In genomic region chr5:134441105-134441504, GRCm38 (mm10) we compare ENCODE assay signal across 26 mouse cellular contexts. TPM values are rescaled to one million over a fixed set of nuclear protein-coding genes. Genes with fewer than 3 reads are reported as not detected.
DNase-seq lines count a peak whose midpoint lies in the region; ATAC-seq lines count a peak whose summit lies in the region.
"Had no signal": no experiment of that assay in that cellular context is flagged by ENCODE, and none has a peak within 500 bp of the region (broad histone marks: within the 10 kb centered on the region; RNA-seq: fewer than 3 reads in every experiment).

No protein-coding gene starts in this region.

- no peak overlapping the region for H3K9ac ChIP-seq in heart, embryonic 16.5 days (ENCODE audit: low read length)
- H3K9ac ChIP-seq in embryonic facial prominence, embryonic 15.5 days: no peak overlapping the region
- H3K9ac ChIP-seq: forebrain, embryonic 12.5 days; hindbrain, embryonic 15.5 days; limb, embryonic 12.5 days; liver, embryonic 13.5 days; lung, embryonic 15.5 days had no signal

- H3K27me3 ChIP-seq in heart, embryonic 16.5 days (ENCODE audit: control insufficient read depth, insufficient read depth, low read length): no peaks in the 10 kb centered on the region
- H3K27me3 ChIP-seq in embryonic facial prominence, embryonic 15.5 days: no peaks in the 10 kb centered on the region
- H3K27me3 ChIP-seq: forebrain, embryonic 12.5 days; hindbrain, embryonic 15.5 days; limb, embryonic 12.5 days; liver, embryonic 13.5 days; lung, embryonic 15.5 days had no signal

- H3K4me1 ChIP-seq in heart, embryonic 16.5 days (ENCODE audit: control insufficient read depth, insufficient read depth, low read length): peaks cover 69% of the 10 kb centered on the region
- H3K4me1 ChIP-seq in embryonic facial prominence, embryonic 15.5 days: peaks cover 75% of the 10 kb centered on the region

- H3K27ac ChIP-seq in heart, embryonic 16.5 days (ENCODE audit: low read length): peak overlapping the region; percentile 72
- peak overlapping the region; percentile 44; the same call in 1 of the 2 replicates for H3K27ac ChIP-seq in embryonic facial prominence, embryonic 15.5 days (replicated peaks)
- H3K27ac ChIP-seq: forebrain, embryonic 12.5 days; hindbrain, embryonic 15.5 days; limb, embryonic 12.5 days; liver, embryonic 13.5 days; macrophage; midbrain, embryonic 10.5 days had no signal

- no peak for ATAC-seq in heart, embryonic 16.5 days (replicated peaks; ENCODE audit: extremely low read depth, insufficient read depth, low FRiP score)
- no peak for ATAC-seq in embryonic facial prominence, embryonic 15.5 days (ENCODE audit: insufficient number of reproducible peaks, low FRiP score, low TSS enrichment, low read depth)
- ATAC-seq: activated CD4-positive, CD25-positive, alpha-beta regulatory T cell, adult 4 months; intestine, embryonic 16.5 days had no signal

- no peak overlapping the region for H3K4me2 ChIP-seq in heart, embryonic 16.5 days (ENCODE audit: low read depth, low read length)
- H3K4me2 ChIP-seq in embryonic facial prominence, embryonic 15.5 days (replicated peaks): no peak overlapping the region
- H3K4me2 ChIP-seq: forebrain, embryonic 12.5 days; hindbrain, embryonic 15.5 days; limb, embryonic 12.5 days; liver, embryonic 13.5 days had no signal

- H3K4me3 ChIP-seq in heart, embryonic 16.5 days (ENCODE audit: low read length): no peak overlapping the region
- no peak overlapping the region for H3K4me3 ChIP-seq in embryonic facial prominence, embryonic 15.5 days (replicated peaks)
- H3K4me3 ChIP-seq: forebrain, embryonic 12.5 days; hindbrain, embryonic 15.5 days; limb, embryonic 12.5 days; liver, embryonic 13.5 days; lung, embryonic 15.5 days; midbrain, embryonic 10.5 days had no signal

- WGBS in heart, embryonic 16.5 days: 30% methylated on average over 3 of the region's 3 CpGs
- 52% methylated on average over 3 of the region's 3 CpGs for WGBS in embryonic facial prominence, embryonic 15.5 days

- H3K36me3 ChIP-seq in heart, embryonic 16.5 days (ENCODE audit: control insufficient read depth, insufficient read depth): 0 out of 2 replicates have a peak, but pooled peaks cover 4% of the 10 kb centered on the region
- H3K36me3 ChIP-seq in embryonic facial prominence, embryonic 15.5 days: peaks cover 24% of the 10 kb centered on the region; the same call in 1 of the 2 replicates
- H3K36me3 ChIP-seq: hindbrain, embryonic 15.5 days; lung, embryonic 15.5 days had no signal

- peak; percentile 38 for DNase-seq in gastrocnemius, adult 18-20 months (ENCODE audit: low spot score)
- DNase-seq in gastrocnemius, adult 8-10 months (ENCODE audit: low spot score in 2 of 2): no peak
- DNase-seq in heart, postnatal 14 days: no peak
- DNase-seq in ES-CJ7 (ENCODE audit: low read depth, low spot score): peak; percentile 72
- no peak for DNase-seq in layer of hippocampus, postnatal 10 days (ENCODE audit: low spot score in 2 of 2)
- no peak for DNase-seq in cerebellum, postnatal 14 days
- DNase-seq: adrenal gland, postnatal 25 days; cerebellum, adult 11-12 months; cerebellum, postnatal 25 days; embryo, embryonic 11 days; gastrocnemius, postnatal 14 days; heart, postnatal 10 days; liver, embryonic 13.5 days; right cerebral cortex, adult 18-20 months; thymus, adult 18-20 months; thymus, postnatal 4 days had no signal

- H3K9me3 ChIP-seq in heart, embryonic 16.5 days (replicated peaks; ENCODE audit: control insufficient read depth, low read length): 0 out of 2 replicates have a peak, but pooled peaks cover 3% of the 10 kb centered on the region
- no peaks in the 10 kb centered on the region for H3K9me3 ChIP-seq in embryonic facial prominence, embryonic 15.5 days (replicated peaks)
- H3K9me3 ChIP-seq: hindbrain, embryonic 15.5 days; liver, embryonic 13.5 days; lung, embryonic 15.5 days had no signal

- intact Hi-C loops in heart, postnatal 14 days (cut with DNase I): no loop called here

RNA-seq across cellular contexts. Expression of gene Gtf2ird1, which starts 15.4 kb away (rescaled TPM):
- 10 to 100 TPM; 10.9 to 19.9 TPM for total RNA-seq in gastrocnemius, adult 18-20 months (2021)
- 10 to 100 TPM; 13.1 to 15.3 (median 14.8) TPM for total RNA-seq in gastrocnemius, adult 8-10 months (2022)
- polyA plus RNA-seq in heart, embryonic 16.5 days (2015; fragmentation: Nextera tagmentation; extraction: Ambion mirVana): 48.2 and 50.7 TPM in 2 replicates
- 10 to 100 TPM; 28.6 to 30.9 TPM for total RNA-seq in heart, postnatal 14 days (2021)
- 114 and 123 TPM in 2 replicates for polyA plus RNA-seq in embryonic facial prominence, embryonic 15.5 days (2015; fragmentation: Nextera tagmentation; extraction: Ambion mirVana)
- total RNA-seq in layer of hippocampus, postnatal 10 days (2021): 10 to 100 TPM; 35.6 to 46.3 TPM

Comparison
In these comparisons a context has a peak if more than half of its experiments do, and no peak if none do; other contexts are left out.
1. DNase-seq: peak in gastrocnemius, adult 18-20 months (single experiment) and ES-CJ7 (single experiment); none in gastrocnemius, adult 8-10 months (0 of 2), heart, postnatal 14 days (0 of 2), layer of hippocampus, postnatal 10 days (0 of 2) and cerebellum, postnatal 14 days (0 of 2).